Mouse (Mus musculus) kidney, adult 9 months (tissue): ENCODE measurements around the gene Cep131.

ENCODE experiments used
- DNase-seq: peaks from one replicate; pipeline ENCODE4 v3.0.0; 2022

Cep131 gene

GRCm38 (mm10) chr11:120048252-120048556 lies 38.4 kb downstream of the Cep131 start:
- no peak for DNase-seq

- DNase-seq: no peak
Observed at GRCm38 (mm10) chr11:120047531-120048251, 38.9 kb downstream of the Cep131 start.

GRCm38 (mm10) chr11:120046553-120047191 lies 40.0 kb downstream of the Cep131 start, which contains the start of gene Aatk:
TSS of gene Aatk (minus strand) at chr11:120047167.
- no peak for DNase-seq

- no peak for DNase-seq
Observed at GRCm38 (mm10) chr11:120045839-120046552, 40.6 kb downstream of the Cep131 start.

- DNase-seq: no peak
Observed at GRCm38 (mm10) chr11:120045341-120045740, 41.3 kb downstream of the Cep131 start.

- no peak for DNase-seq
Observed at GRCm38 (mm10) chr11:120042141-120042838, 44.3 kb downstream of the Cep131 start.

- peak; percentile 82 for DNase-seq
Observed at GRCm38 (mm10) chr11:120041191-120042123, 45.2 kb downstream of the Cep131 start.

- DNase-seq: no peak
Observed at GRCm38 (mm10) chr11:120040440-120040839, 46.2 kb downstream of the Cep131 start.

GRCm38 (mm10) chr11:120039581-120039980 lies 47.0 kb downstream of the Cep131 start:
- DNase-seq: peak; percentile 34

GRCm38 (mm10) chr11:120034762-120035161 lies 51.9 kb downstream of the Cep131 start:
- DNase-seq: no peak

GRCm38 (mm10) chr11:120034306-120034705 lies 52.3 kb downstream of the Cep131 start:
- no peak for DNase-seq

GRCm38 (mm10) chr11:120033473-120033872 lies 53.2 kb downstream of the Cep131 start:
- no peak for DNase-seq

- DNase-seq: no peak
Observed at GRCm38 (mm10) chr11:120032052-120032451, 54.6 kb downstream of the Cep131 start.

GRCm38 (mm10) chr11:120030145-120030901 lies 56.3 kb downstream of the Cep131 start:
- peak; percentile 62 for DNase-seq

- DNase-seq: peak; percentile 82
Observed at GRCm38 (mm10) chr11:120029431-120030144, 57.0 kb downstream of the Cep131 start.

- DNase-seq: peak; percentile 89
Observed at GRCm38 (mm10) chr11:120028319-120029092, 58.1 kb downstream of the Cep131 start.

GRCm38 (mm10) chr11:120026941-120027340 lies 59.7 kb downstream of the Cep131 start:
- DNase-seq: peak; percentile 62

GRCm38 (mm10) chr11:120022841-120023240 lies 63.8 kb downstream of the Cep131 start:
- no peak for DNase-seq

- no peak for DNase-seq
Observed at GRCm38 (mm10) chr11:120022216-120022615, 64.4 kb downstream of the Cep131 start.

GRCm38 (mm10) chr11:120021367-120021766 lies 65.3 kb downstream of the Cep131 start:
- no peak for DNase-seq
